12 mouse cellular contexts compared by ENCODE assay signal in the genomic region with DNA sequence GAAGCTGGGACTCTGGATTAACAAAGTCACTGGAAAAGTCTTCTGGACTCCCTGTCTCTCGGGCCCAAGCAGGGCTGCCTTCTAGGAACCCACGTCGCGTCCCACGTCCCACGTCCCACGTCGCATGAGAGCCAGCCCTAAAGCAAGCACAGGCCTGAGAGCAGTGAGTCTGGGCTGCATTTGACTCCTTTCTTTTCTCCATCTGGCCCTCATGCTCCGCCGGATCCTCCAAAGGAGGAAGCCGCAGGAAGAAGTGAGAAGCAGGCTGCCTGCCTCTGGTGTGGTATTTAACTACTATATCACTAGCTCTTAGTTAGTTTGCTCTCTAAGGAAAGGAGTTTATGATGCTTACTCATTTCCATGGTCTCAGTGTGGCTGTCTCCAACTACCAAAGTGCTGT. TPM values are rescaled to one million over a fixed set of nuclear protein-coding genes. Genes with fewer than 3 reads are reported as not detected.
A peak's percentile ranks its signal among the peaks of the same experiment; 100 is the strongest.
DNase-seq lines count a peak whose midpoint lies in the region; ATAC-seq and TF ChIP-seq lines count a peak whose summit lies in the region.
"Had no signal": no experiment of that assay in that cellular context is flagged by ENCODE, and none has a peak within 500 bp of the region (broad histone marks: within the 10 kb centered on the region; RNA-seq: fewer than 3 reads in every experiment).

No protein-coding gene starts in this region.

- no peak overlapping the region for H3K9ac ChIP-seq in heart, adult 2 months (ENCODE audit: low read depth, low read length)
- no peak overlapping the region for H3K9ac ChIP-seq in liver, embryonic 15.5 days
- no peak overlapping the region for H3K9ac ChIP-seq in liver, embryonic 11.5 days (ENCODE audit: low read depth, low read length)
- peak overlapping the region; percentile 66; the same call in 1 of the 2 replicates for H3K9ac ChIP-seq in ES-E14 (ENCODE audit: insufficient read depth, low read depth, low read length, poor library complexity, severe bottlenecking)
- no peak overlapping the region for H3K9ac ChIP-seq in heart, embryonic 16.5 days (ENCODE audit: low read length)
- H3K9ac ChIP-seq: embryonic facial prominence, embryonic 12.5 days had no signal

- peaks cover 9% of the 10 kb centered on the region for H3K4me1 ChIP-seq in heart, adult 2 months (ENCODE audit: control insufficient read depth, insufficient read depth, low read length)
- peaks cover 46% of the 10 kb centered on the region for H3K4me1 ChIP-seq in liver, embryonic 15.5 days (replicated peaks)
- peaks cover 19% of the 10 kb centered on the region for H3K4me1 ChIP-seq in liver, embryonic 11.5 days (replicated peaks; ENCODE audit: control insufficient read depth, insufficient read depth, low read length)
- peaks cover 0 to 7% of the 10 kb centered on the region in 2 experiments; a peak in 1 of 4 replicates for H3K4me1 ChIP-seq in ES-E14 (ENCODE audit: control insufficient read depth in 2 of 2, insufficient read depth in 2 of 2, low read length in 2 of 2, poor library complexity in 1 of 2)
- peaks cover 27% of the 10 kb centered on the region for H3K4me1 ChIP-seq in heart, embryonic 16.5 days (ENCODE audit: control insufficient read depth, insufficient read depth, low read length)

- no peak for TF ChIP-seq EP300 in heart, adult 2 months (IDR thresholded peaks at IDR 0.05; ENCODE audit: insufficient read depth, low read depth, low read length)

- H3K27ac ChIP-seq in heart, adult 2 months = peak overlapping the region; percentile 77
- no peak overlapping the region for H3K27ac ChIP-seq in liver, embryonic 15.5 days (replicated peaks)
- no peak overlapping the region for H3K27ac ChIP-seq in liver, embryonic 11.5 days (ENCODE audit: low read depth, low read length)
- H3K27ac ChIP-seq in ES-E14 (ENCODE audit: insufficient read depth, low read depth, low read length, poor library complexity, severe bottlenecking) = peak overlapping the region; percentile 88
- H3K27ac ChIP-seq in heart, embryonic 16.5 days (ENCODE audit: low read length) = peak overlapping the region; percentile 76
- H3K27ac ChIP-seq: embryonic facial prominence, embryonic 12.5 days; liver, embryonic 13.5 days had no signal

- whole genome bisulfite sequencing in heart, adult 2 months = 79% methylated on average over 11 of the region's 11 CpGs
- 80% methylated on average over 11 of the region's 11 CpGs for WGBS in liver, embryonic 15.5 days (ENCODE audit: insufficient replicate concordance)
- 86% methylated on average over 11 of the region's 11 CpGs for WGBS in liver, embryonic 11.5 days
- WGBS in heart, embryonic 16.5 days = 78% methylated on average over 11 of the region's 11 CpGs

- TF ChIP-seq CTCF in heart, adult 2 months (IDR thresholded peaks at IDR 0.05) = no peak

- no peak for TF ChIP-seq POLR2A in heart, adult 2 months (IDR thresholded peaks at IDR 0.05; ENCODE audit: insufficient read depth, low read depth, low read length)

- H3K36me3 ChIP-seq in heart, adult 2 months (ENCODE audit: control insufficient read depth, insufficient read depth, low read length) = no peaks in the 10 kb centered on the region
- no peaks in the 10 kb centered on the region for H3K36me3 ChIP-seq in liver, embryonic 15.5 days (replicated peaks)
- H3K36me3 ChIP-seq in liver, embryonic 11.5 days (ENCODE audit: control insufficient read depth, insufficient read depth, low read length) = no peaks in the 10 kb centered on the region
- H3K36me3 ChIP-seq in ES-E14 (ENCODE audit: control insufficient read depth, insufficient read depth, low read length, poor library complexity, severe bottlenecking) = no peaks in the 10 kb centered on the region
- no peaks in the 10 kb centered on the region for H3K36me3 ChIP-seq in heart, embryonic 16.5 days (ENCODE audit: control insufficient read depth, insufficient read depth)
- H3K36me3 ChIP-seq: embryonic facial prominence, embryonic 12.5 days; liver, embryonic 13.5 days had no signal

- no peak for DNase-seq in heart, adult 2 months
- no peak for DNase-seq in heart, adult 18-20 months
- no peak for DNase-seq in liver, embryonic 11.5 days (ENCODE audit: low spot score)
- no peak for DNase-seq in ES-E14 (ENCODE audit: low read depth, low spot score)
- DNase-seq in adrenal gland, adult 18-20 months (ENCODE audit: low spot score in 2 of 2) = no peak
- DNase-seq: right cerebral cortex, postnatal 14 days had no signal

- H3K27me3 ChIP-seq in heart, adult 2 months (ENCODE audit: control insufficient read depth, insufficient read depth, low read length) = no peaks in the 10 kb centered on the region
- H3K27me3 ChIP-seq in liver, embryonic 15.5 days = peaks cover 4% of the 10 kb centered on the region
- no peaks in the 10 kb centered on the region for H3K27me3 ChIP-seq in liver, embryonic 11.5 days (replicated peaks; ENCODE audit: control insufficient read depth, insufficient read depth, low read length)
- no peaks in the 10 kb centered on the region for H3K27me3 ChIP-seq in heart, embryonic 16.5 days (ENCODE audit: control insufficient read depth, insufficient read depth, low read length)
- H3K27me3 ChIP-seq: embryonic facial prominence, embryonic 12.5 days; liver, embryonic 13.5 days had no signal

- no peaks in the 10 kb centered on the region for H3K79me2 ChIP-seq in heart, adult 2 months (replicated peaks; ENCODE audit: control insufficient read depth, insufficient read depth, low read length)

- H3K4me2 ChIP-seq in liver, embryonic 15.5 days = peak overlapping the region; percentile 55; the same call in 1 of the 2 replicates
- H3K4me2 ChIP-seq in liver, embryonic 11.5 days = no peak overlapping the region
- H3K4me2 ChIP-seq in heart, embryonic 16.5 days (ENCODE audit: low read depth, low read length) = peak overlapping the region; percentile 60; the same call in 1 of the 2 replicates

- in situ Hi-C loops in ES-E14 (cut with MboI; ENCODE audit: low sequenced_read_pairs in 2 of 2, unreplicated experiment in 2 of 2) = loop anchor here (10.0 to 25.0 kb wide), 2 partner anchors 312 to 314 kb away; no protein-coding TSS in a partner anchor

- H3K4me3 ChIP-seq in heart, adult 2 months = no peak overlapping the region
- H3K4me3 ChIP-seq in liver, embryonic 15.5 days (replicated peaks) = no peak overlapping the region
- H3K4me3 ChIP-seq in liver, embryonic 11.5 days (ENCODE audit: low read depth, low read length) = no peak overlapping the region
- peak overlapping the region; percentile 2 to 41; a peak in 3 of 4 replicates for H3K4me3 ChIP-seq in ES-E14 (ENCODE audit: insufficient read depth in 1 of 2, low read depth in 1 of 2, low read length in 2 of 2, poor library complexity in 1 of 2, severe bottlenecking in 1 of 2)
- H3K4me3 ChIP-seq in heart, embryonic 16.5 days (ENCODE audit: low read length) = no peak overlapping the region
- H3K4me3 ChIP-seq: embryonic facial prominence, embryonic 12.5 days had no signal

- ATAC-seq in liver, embryonic 15.5 days (ENCODE audit: insufficient read depth) = no peak
- no peak for ATAC-seq in liver, embryonic 11.5 days (replicated peaks; ENCODE audit: low FRiP score)
- ATAC-seq in heart, embryonic 16.5 days (replicated peaks; ENCODE audit: extremely low read depth, insufficient read depth, low FRiP score) = no peak
- ATAC-seq in erythroid progenitor cell, adult 5-6 weeks (replicated peaks; ENCODE audit: low FRiP score, poor library complexity, severe bottlenecking) = no peak
- ATAC-seq: midbrain, embryonic 16.5 days had no signal

- H3K9me3 ChIP-seq in liver, embryonic 15.5 days (replicated peaks) = no peaks in the 10 kb centered on the region
- H3K9me3 ChIP-seq in liver, embryonic 11.5 days (ENCODE audit: control insufficient read depth, low read length) = no peaks in the 10 kb centered on the region
- no peaks in the 10 kb centered on the region for H3K9me3 ChIP-seq in ES-E14 (ENCODE audit: control insufficient read depth, insufficient read depth, low read depth, low read length)
- H3K9me3 ChIP-seq in heart, embryonic 16.5 days (replicated peaks; ENCODE audit: control insufficient read depth, low read length) = no peaks in the 10 kb centered on the region
- H3K9me3 ChIP-seq: embryonic facial prominence, embryonic 12.5 days; liver, embryonic 13.5 days had no signal

- intact Hi-C loops in heart, adult 2 months (cut with DNase I) = loop anchor here (5.0 kb wide), 1 partner anchor 38 kb away; a partner anchor contains a TSS

TF ChIP-seq in ES-E14, 5 proteins besides CTCF, POLR2A, EP300 and RAD21:
- TF ChIP-seq HCFC1 (IDR thresholded peaks at IDR 0.05; ENCODE audit: borderline replicate concordance, insufficient read depth, low read length) (no peak), ZNF384 (IDR thresholded peaks at IDR 0.05; ENCODE audit: low read depth, low read length) (no peak), MAFK (IDR thresholded peaks at IDR 0.05; ENCODE audit: insufficient read depth, low read depth, low read length) (no peak), ZC3H11A (IDR thresholded peaks at IDR 0.05; ENCODE audit: borderline replicate concordance, low read depth, low read length) (no peak), CHD2 (IDR thresholded peaks at IDR 0.05; ENCODE audit: low read depth, low read length) (no peak)

RNA-seq across cellular contexts. Expression of a gene that starts 39.8 kb away (rescaled TPM):
- total RNA-seq in heart, adult 2 months (2021) = 1 to 10 TPM; 3.0 to 3.1 TPM
- polyA plus RNA-seq in heart, adult 2 months (2012; rRNA removed) = 1.5 and 1.8 TPM in 2 replicates
- total RNA-seq in heart, adult 18-20 months (2021) = 1 to 10 TPM; 3.3 to 3.7 TPM
- polyA plus RNA-seq in liver, embryonic 15.5 days (2015; fragmentation: Nextera tagmentation; extraction: Ambion mirVana) = 4.9 and 5.3 TPM in 2 replicates
- polyA plus RNA-seq in liver, embryonic 11.5 days (2014; fragmentation: Nextera tagmentation; extraction: Ambion mirVana) = 17.3 and 18.5 TPM in 2 replicates
- total RNA-seq in ES-E14 (2012; rRNA removed) = 13.8 and 20.6 TPM in 2 replicates
- polyA plus RNA-seq in heart, embryonic 16.5 days (2015; fragmentation: Nextera tagmentation; extraction: Ambion mirVana) = 8.4 and 8.9 TPM in 2 replicates
- 1 to 10 TPM; 6.6 to 7.6 TPM for total RNA-seq in adrenal gland, adult 18-20 months (2021)
- 2.9 and 5.9 TPM in 2 replicates for total RNA-seq in erythroid progenitor cell, adult 5-6 weeks (2015; ENCODE audit: low replicate concordance)
- total RNA-seq in erythroid progenitor cell, adult 5-6 weeks (2017; ENCODE audit: low replicate concordance) = 3.0 and 5.7 TPM in 2 replicates

RNA-seq across cellular contexts. Expression of a gene that starts 39.9 kb away (rescaled TPM):
- total RNA-seq in heart, adult 2 months (2021) = 10 to 100 TPM; 11.2 to 11.3 TPM
- 3.2 and 6.6 TPM in 2 replicates for polyA plus RNA-seq in heart, adult 2 months (2012; rRNA removed)
- 10 to 100 TPM; 10.3 to 11.5 TPM for total RNA-seq in heart, adult 18-20 months (2021)
- polyA plus RNA-seq in liver, embryonic 15.5 days (2015; fragmentation: Nextera tagmentation; extraction: Ambion mirVana) = 4.6 and 4.7 TPM in 2 replicates
- 15.7 and 16.3 TPM in 2 replicates for polyA plus RNA-seq in liver, embryonic 11.5 days (2014; fragmentation: Nextera tagmentation; extraction: Ambion mirVana)
- total RNA-seq in ES-E14 (2012; rRNA removed) = 7.9 and 11.4 TPM in 2 replicates
- polyA plus RNA-seq in heart, embryonic 16.5 days (2015; fragmentation: Nextera tagmentation; extraction: Ambion mirVana) = 9.4 and 9.8 TPM in 2 replicates
- 10 to 100 TPM; 13.6 to 18.6 TPM for total RNA-seq in adrenal gland, adult 18-20 months (2021)
- total RNA-seq in erythroid progenitor cell, adult 5-6 weeks (2015; ENCODE audit: low replicate concordance) = 7.6 and 8.0 TPM in 2 replicates
- total RNA-seq in erythroid progenitor cell, adult 5-6 weeks (2017; ENCODE audit: low replicate concordance) = 5.2 and 6.2 TPM in 2 replicates

Comparison
In these comparisons a context has a peak if more than half of its experiments do, and no peak if none do; other contexts are left out.
1. H3K27ac ChIP-seq: peak in heart, adult 2 months (single experiment), ES-E14 (single experiment) and heart, embryonic 16.5 days (single experiment); none in liver, embryonic 15.5 days (single experiment) and liver, embryonic 11.5 days (single experiment).
2. H3K4me3 ChIP-seq: peak in ES-E14 (2 of 2); none in heart, adult 2 months (single experiment), liver, embryonic 15.5 days (single experiment), liver, embryonic 11.5 days (single experiment) and heart, embryonic 16.5 days (single experiment).